Mouse (Mus musculus): ENCODE data around the gene Creg1.
A peak's percentile ranks its signal among the peaks of the same experiment; 100 is the strongest.

GRCm38 (mm10) chr1:165763635-165764372 lies at the start of gene Creg1:
- TF ChIP-seq EP300 (IDR thresholded peaks at IDR 0.05; ENCODE audit: low read depth) (peak; percentile 75), CTCF (IDR thresholded peaks at IDR 0.05; ENCODE audit: low read depth) (no peak)
